Mouse (Mus musculus) MEL (cell line): ENCODE results near the gene Abca14. TPM values are rescaled to one million over a fixed set of nuclear protein-coding genes. Genes with fewer than 3 reads are reported as not detected.

Experiments used
- DNase-seq: peaks from one replicate; pipeline ENCODE4 v3.0.0; 2011; ENCODE audit warnings: low read depth, low spot score
- H3K27ac ChIP-seq: 2 replicates; pipeline ENCODE4 v1.5.1; 2012; ENCODE audit warnings: low read depth, mild to moderate bottlenecking, control low read depth, low read length, moderate library complexity; ENCODE audit not compliant: control insufficient read depth
- H3K27me3 ChIP-seq, 2 experiments: fragments of 150-350 bp in 1 of 2; sonication (generic) in 1 of 2; 2 replicates each; pipeline ENCODE4 v1.6.1; 2012; ENCODE audit warnings: low read length in 2 of 2, mild to moderate bottlenecking in 2 of 2, improper control_type of control experiment in 1 of 2, moderate library complexity in 1 of 2; ENCODE audit not compliant: insufficient read depth in 2 of 2, control insufficient read depth in 1 of 2
- H3K36me3 ChIP-seq, 2 experiments: 2 replicates each; pipeline ENCODE4 v1.6.1; 2012 to 2014; ENCODE audit warnings: low read length in 2 of 2, improper control_type of control experiment in 1 of 2, inconsistent platforms in 1 of 2, mild to moderate bottlenecking in 1 of 2; ENCODE audit not compliant: insufficient read depth in 2 of 2, control insufficient read depth in 1 of 2
- H3K4me1 ChIP-seq, 2 experiments: fragments of 150-350 bp in 1 of 2; sonication (generic) in 1 of 2; 2 replicates each; pipeline ENCODE4 v1.6.1; 2012; ENCODE audit warnings: low read length in 2 of 2, improper control_type of control experiment in 1 of 2, mild to moderate bottlenecking in 1 of 2; ENCODE audit not compliant: insufficient read depth in 2 of 2, control insufficient read depth in 1 of 2
- H3K4me3 ChIP-seq, 2 experiments: fragments of 150-350 bp in 1 of 2; sonication (generic) in 1 of 2; 2 replicates each; pipeline ENCODE4 v1.5.1; 2012; ENCODE audit warnings: low read depth in 2 of 2, low read length in 2 of 2, mild to moderate bottlenecking in 2 of 2, moderate library complexity in 2 of 2, control low read depth in 1 of 2, improper control_type of control experiment in 1 of 2; ENCODE audit not compliant: control insufficient read depth in 1 of 2, insufficient read depth in 1 of 2
- H3K79me2 ChIP-seq: 2 replicates; pipeline ENCODE4 v1.6.1; 2012; ENCODE audit warnings: mild to moderate bottlenecking, low read length, moderate library complexity; ENCODE audit not compliant: control insufficient read depth, poor library complexity, insufficient read depth
- H3K9ac ChIP-seq: 2 replicates; pipeline ENCODE4 v1.6.1; 2012; ENCODE audit warnings: low read depth, mild to moderate bottlenecking, control low read depth, low read length, moderate library complexity; ENCODE audit not compliant: control insufficient read depth, poor library complexity, severe bottlenecking
- H3K9me3 ChIP-seq: fragments of 150-350 bp; sonication (generic); replicated peaks from 2 replicates; pipeline ENCODE4 v1.6.1; 2012; ENCODE audit warnings: mild to moderate bottlenecking, low read length, improper control_type of control experiment, moderate library complexity; ENCODE audit not compliant: insufficient read depth
- CHD1 ChIP-seq: IDR thresholded peaks from 2 replicates; pipeline ENCODE4 v1.6.1; 2012; ENCODE audit warnings: low read depth, mild to moderate bottlenecking, inconsistent platforms, low read length, improper control_type of control experiment
- CTCF ChIP-seq, 3 experiments: IDR thresholded peaks in 2 of 3; conservative IDR thresholded peaks in 1 of 3; 2 replicates each; pipeline ENCODE4 v1.5.1; 2011 to 2012; ENCODE audit warnings: low read length in 3 of 3, low read depth in 2 of 3, mild to moderate bottlenecking in 2 of 3, improper control_type of control experiment in 1 of 3, inconsistent platforms in 1 of 3, mixed read lengths in 1 of 3, moderate library complexity in 1 of 3; ENCODE audit not compliant: control insufficient read depth in 1 of 3, insufficient read depth in 1 of 3, poor library complexity in 1 of 3, severe bottlenecking in 1 of 3
- GABPA ChIP-seq: IDR thresholded peaks from 2 replicates; pipeline ENCODE4 v1.6.1; 2012; ENCODE audit warnings: low read depth, mild to moderate bottlenecking, inconsistent platforms, low read length, improper control_type of control experiment, moderate library complexity
- JUND ChIP-seq: IDR thresholded peaks from 2 replicates; pipeline ENCODE4 v1.6.1; 2011; ENCODE audit warnings: low read depth, mild to moderate bottlenecking, improper control_type of control experiment, low read length
- MAX ChIP-seq: IDR thresholded peaks from 2 replicates; pipeline ENCODE4 v1.6.1; 2011; ENCODE audit warnings: low read length, improper control_type of control experiment
- MAZ ChIP-seq: IDR thresholded peaks from 2 replicates; pipeline ENCODE4 v1.6.1; 2012; ENCODE audit warnings: low read depth, mild to moderate bottlenecking, inconsistent platforms, low read length, improper control_type of control experiment
- MXI1 ChIP-seq: IDR thresholded peaks from 2 replicates; pipeline ENCODE4 v1.6.1; 2011; ENCODE audit warnings: mild to moderate bottlenecking, low read depth, low read length, improper control_type of control experiment
- MYC ChIP-seq: IDR thresholded peaks from 2 replicates; pipeline ENCODE4 v1.6.1; 2011; ENCODE audit warnings: low read depth, mild to moderate bottlenecking, low read length, improper control_type of control experiment, moderate library complexity
- NELFE ChIP-seq: IDR thresholded peaks from 2 replicates; pipeline ENCODE4 v1.6.1; 2011; ENCODE audit warnings: low read depth, low read length, improper control_type of control experiment
- NRF1 ChIP-seq: IDR thresholded peaks from 2 replicates; pipeline ENCODE4 v1.6.1; 2014; ENCODE audit warnings: low read depth, mild to moderate bottlenecking, inconsistent platforms, low read length, improper control_type of control experiment, moderate library complexity; ENCODE audit not compliant: poor library complexity, insufficient read depth, severe bottlenecking
- TAL1 ChIP-seq: IDR thresholded peaks from 2 replicates; pipeline ENCODE4 v1.6.1; 2012; ENCODE audit warnings: mild to moderate bottlenecking, inconsistent platforms, low read length, moderate library complexity, mixed read lengths
- TBP ChIP-seq: IDR thresholded peaks from 2 replicates; pipeline ENCODE4 v1.8.0; 2011; ENCODE audit warnings: low read depth, low read length, improper control_type of control experiment
- TCF12 ChIP-seq: IDR thresholded peaks from 2 replicates; pipeline ENCODE4 v1.6.1; 2014; ENCODE audit warnings: low read depth, mild to moderate bottlenecking, inconsistent platforms, low read length, improper control_type of control experiment, moderate library complexity
- ZMIZ1 ChIP-seq: IDR thresholded peaks from 2 replicates; pipeline ENCODE4 v1.6.1; 2012; ENCODE audit warnings: low read depth, mild to moderate bottlenecking, inconsistent platforms, low read length, improper control_type of control experiment, moderate library complexity
- ZNF384 ChIP-seq: IDR thresholded peaks from 2 replicates; pipeline ENCODE4 v1.6.1; 2012; ENCODE audit warnings: low read depth, mild to moderate bottlenecking, inconsistent platforms, low read length, improper control_type of control experiment
- polyA plus RNA-seq, 2 experiments: library from polyadenylated mRNA; stranded (reverse) in 1 of 2; unstranded in 1 of 2; fragments of >175 nt in 1 of 2; fragments of >200 nt in 1 of 2; gene quantifications; 2 replicates each; pipeline versions ENCODE4 v1.2.1 to v1.2.4; 2012; ENCODE audit warnings: low replicate concordance in 2 of 2, low read depth in 1 of 2; ENCODE audit not compliant: insufficient read length in 2 of 2, insufficient read depth in 1 of 2, missing spikeins in 1 of 2
- total RNA-seq: library from RNA; depleted of rRNA; stranded (reverse); fragments of 300-350 nt; gene quantifications from 2 replicates; pipeline ENCODE4 v1.2.3, GENCODE M21; 2012

Gene Abca14
- total and polyA plus RNA-seq, 3 experiments: not detected

DNA sequence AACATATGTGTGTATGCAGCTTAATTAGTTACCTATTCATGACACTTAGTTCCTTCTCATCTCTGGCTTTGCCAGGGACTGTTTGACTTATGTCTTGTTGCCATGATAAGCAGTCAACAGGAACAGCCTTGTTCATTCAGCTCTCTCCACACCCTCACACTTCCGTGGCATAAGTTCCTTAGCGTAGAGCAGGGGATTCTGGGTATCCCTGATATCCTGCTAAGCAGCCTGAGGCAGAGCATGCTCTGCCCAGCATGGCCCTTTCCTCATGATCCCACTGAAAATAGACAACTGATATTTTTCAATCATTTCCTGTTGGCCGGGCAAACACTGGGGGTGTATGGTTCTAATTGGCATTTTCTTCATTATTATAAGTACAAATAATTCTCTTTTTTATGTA lies 26.1 kb upstream of the Abca14 start:
- Histone ChIP-seq H3K9ac (no peak overlapping the region), H3K4me3 (no peak overlapping the region), H3K36me3 (no peaks in the 10 kb centered on the region), H3K27me3 (no peaks in the 10 kb centered on the region), H3K4me1 (no peaks in the 10 kb centered on the region), H3K27ac (no peak overlapping the region), H3K9me3 (no peaks in the 10 kb centered on the region), H3K79me2 (no peaks in the 10 kb centered on the region)
- TF ChIP-seq MAZ (no peak), GABPA (no peak), ZMIZ1 (no peak), TBP (no peak), CTCF (IDR thresholded peaks at IDR 0.05 in 2 of 3, conservative IDR thresholded peaks at IDR 0.05 in 1 of 3; ENCODE audit: control insufficient read depth in 1 of 3, insufficient read depth in 1 of 3, low read depth in 2 of 3, low read length in 3 of 3, poor library complexity in 1 of 3, severe bottlenecking in 1 of 3) (no peak)
- no peak for DNase-seq

DNA sequence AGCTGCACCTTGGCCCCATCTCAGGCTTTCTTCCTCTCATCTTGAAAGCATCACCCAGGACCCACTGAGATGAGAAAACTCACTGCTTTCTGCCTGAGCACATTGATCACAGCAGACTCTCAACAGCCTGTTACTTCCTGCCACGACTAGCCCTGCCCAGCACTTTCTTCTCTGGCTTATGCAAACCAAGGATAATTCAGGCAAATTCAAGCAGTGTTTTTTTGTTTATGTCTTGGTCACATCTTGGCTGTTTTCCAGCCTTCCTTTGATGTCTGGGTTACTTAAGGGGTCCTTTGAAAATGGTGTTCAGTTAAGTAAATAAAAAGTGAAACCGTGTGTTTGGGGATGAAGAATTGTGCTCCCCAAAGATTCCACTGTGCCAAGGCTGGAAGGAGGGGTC lies 24.8 kb upstream of the Abca14 start:
- Histone ChIP-seq H3K9me3 (no peaks in the 10 kb centered on the region), H3K27ac (no peak overlapping the region), H3K4me3 (no peak overlapping the region), H3K36me3 (no peaks in the 10 kb centered on the region), H3K79me2 (no peaks in the 10 kb centered on the region), H3K9ac (no peak overlapping the region), H3K4me1 (no peaks in the 10 kb centered on the region), H3K27me3 (no peaks in the 10 kb centered on the region)
- TF ChIP-seq NRF1: no peak
- no peak for TF ChIP-seq TBP
- no peak for TF ChIP-seq MAZ
- no peak for TF ChIP-seq NELFE
- no peak for TF ChIP-seq JUND
- no peak for TF ChIP-seq MAX
- no peak for TF ChIP-seq ZNF384
- no peak for TF ChIP-seq MYC
- TF ChIP-seq CHD1: no peak
- TF ChIP-seq TAL1: no peak
- no peak for TF ChIP-seq TCF12
- no peak for TF ChIP-seq GABPA
- no peak for DNase-seq

DNA sequence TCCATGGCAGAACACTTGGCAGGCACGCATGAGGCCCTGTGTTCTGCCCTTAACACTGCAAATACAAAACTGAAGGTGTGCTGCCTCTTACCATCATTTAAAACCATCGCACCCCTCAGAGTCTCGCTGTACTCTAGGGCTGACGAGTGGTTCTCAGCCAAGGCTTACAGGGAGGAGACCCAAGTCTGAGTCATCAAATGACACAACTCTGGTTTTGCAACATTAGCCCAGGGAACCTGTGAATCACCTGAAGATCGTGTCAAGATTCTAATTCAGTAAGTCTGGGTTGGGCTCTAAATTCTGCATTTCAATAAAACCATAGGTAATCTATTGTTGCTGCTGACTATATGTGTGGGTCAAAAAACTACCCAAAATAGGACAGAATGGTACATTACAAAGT lies 23.2 kb upstream of the Abca14 start:
- TF ChIP-seq MXI1 (no peak), TBP (no peak), GABPA (no peak), NRF1 (no peak)
- Histone ChIP-seq H3K9ac (no peak overlapping the region), H3K79me2 (no peaks in the 10 kb centered on the region), H3K27me3 (no peaks in the 10 kb centered on the region), H3K27ac (no peak overlapping the region), H3K36me3 (no peaks in the 10 kb centered on the region), H3K9me3 (no peaks in the 10 kb centered on the region), H3K4me1 (no peaks in the 10 kb centered on the region), H3K4me3 (no peak overlapping the region)
- DNase-seq: no peak
